ENCODE assay signal across 10 mouse cellular contexts in the genomic region with DNA sequence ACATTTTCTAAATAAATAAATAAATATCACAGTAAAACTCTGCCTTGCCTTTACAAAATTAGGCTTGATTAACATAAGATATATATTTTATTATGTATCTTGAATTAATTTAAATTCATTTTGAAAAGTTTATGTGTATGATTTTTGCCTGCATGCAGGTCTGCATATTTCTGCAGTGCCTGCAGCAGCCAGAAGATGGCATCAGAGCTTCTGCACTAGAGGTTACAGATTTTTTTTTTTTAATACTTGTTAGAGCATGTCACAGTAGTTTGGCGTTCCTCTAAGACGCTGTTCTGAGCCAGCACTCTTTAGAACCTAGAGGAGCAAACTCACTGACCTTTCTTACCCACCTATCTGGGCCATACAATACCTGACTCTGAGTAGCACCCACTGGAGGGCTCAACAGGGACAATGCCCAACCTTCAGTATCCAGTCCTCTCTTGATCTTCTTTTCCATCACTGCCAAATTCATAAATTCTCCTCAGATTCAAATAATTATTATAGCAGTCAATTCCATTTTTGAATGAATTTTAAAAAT. TPM values are rescaled to one million over a fixed set of nuclear protein-coding genes. Genes with fewer than 3 reads are reported as not detected.
DNase-seq lines count a peak whose midpoint lies in the region; ATAC-seq and TF ChIP-seq lines count a peak whose summit lies in the region.
"Had no signal": no experiment of that assay in that cellular context is flagged by ENCODE, and none has a peak within 500 bp of the region (broad histone marks: within the 10 kb centered on the region; RNA-seq: fewer than 3 reads in every experiment).

No protein-coding gene starts in this region.

- TF ChIP-seq POLR2A in MEL (IDR thresholded peaks at IDR 0.05; ENCODE audit: control insufficient read depth in 1 of 2, insufficient read depth in 1 of 2, low read depth in 1 of 2, low read length in 2 of 2, poor library complexity in 1 of 2): no peak

- no peaks in the 10 kb centered on the region for H3K4me1 ChIP-seq in intestine, embryonic 14.5 days (replicated peaks; ENCODE audit: control insufficient read depth, insufficient read depth, low read length)
- no peaks in the 10 kb centered on the region for H3K4me1 ChIP-seq in intestine, embryonic 15.5 days (replicated peaks)
- no peaks in the 10 kb centered on the region for H3K4me1 ChIP-seq in MEL (ENCODE audit: control insufficient read depth in 1 of 2, insufficient read depth in 2 of 2, low read length in 2 of 2)
- H3K4me1 ChIP-seq: embryonic facial prominence, embryonic 13.5 days; liver, embryonic 15.5 days had no signal

- H3K4me2 ChIP-seq in intestine, embryonic 14.5 days (ENCODE audit: low read length): no peak overlapping the region
- no peak overlapping the region for H3K4me2 ChIP-seq in intestine, embryonic 15.5 days (replicated peaks)
- H3K4me2 ChIP-seq: embryonic facial prominence, embryonic 13.5 days; liver, embryonic 15.5 days had no signal

- intact Hi-C loops in left cerebral cortex, postnatal 25 days (cut with DNase I): loop anchor here (2.0 to 5.0 kb wide), 3 partner anchors 89 to 1339 kb away; no protein-coding TSS in a partner anchor

- no peak for TF ChIP-seq EP300 in MEL (IDR thresholded peaks at IDR 0.05; ENCODE audit: low read depth in 1 of 2, low read length in 2 of 2)

- H3K36me3 ChIP-seq in intestine, embryonic 14.5 days (ENCODE audit: control insufficient read depth, insufficient read depth, low read length): no peaks in the 10 kb centered on the region
- no peaks in the 10 kb centered on the region for H3K36me3 ChIP-seq in intestine, embryonic 15.5 days
- no peaks in the 10 kb centered on the region for H3K36me3 ChIP-seq in MEL (ENCODE audit: control insufficient read depth in 1 of 2, insufficient read depth in 2 of 2, low read length in 2 of 2)
- H3K36me3 ChIP-seq: embryonic facial prominence, embryonic 13.5 days; liver, embryonic 15.5 days had no signal

- no peak overlapping the region for H3K4me3 ChIP-seq in intestine, embryonic 14.5 days (ENCODE audit: low read depth, low read length)
- no peak overlapping the region for H3K4me3 ChIP-seq in intestine, embryonic 15.5 days (replicated peaks)
- H3K4me3 ChIP-seq in MEL (ENCODE audit: control insufficient read depth in 1 of 2, insufficient read depth in 1 of 2, low read depth in 2 of 2, low read length in 2 of 2): no peak overlapping the region
- H3K4me3 ChIP-seq: embryonic facial prominence, embryonic 13.5 days; liver, embryonic 15.5 days had no signal

- peak; percentile 69 for TF ChIP-seq RAD21 in MEL (IDR thresholded peaks at IDR 0.05; ENCODE audit: low read depth, low read length)

- H3K79me2 ChIP-seq in MEL (ENCODE audit: control insufficient read depth, insufficient read depth, low read length, poor library complexity): no peaks in the 10 kb centered on the region

- DNase-seq in intestine, embryonic 14.5 days (ENCODE audit: low spot score): peak; percentile 66
- DNase-seq in MEL (ENCODE audit: low read depth, low spot score): peak; percentile 60
- DNase-seq in cerebellum, postnatal 36 days: peak; percentile 21 to 25
- DNase-seq in heart, postnatal 4 days: peak; percentile 73
- peak; percentile 48 to 60 for DNase-seq in left cerebral cortex, postnatal 25 days (ENCODE audit: low spot score in 2 of 2)
- peak; percentile 63 for DNase-seq in retina, embryonic 14.5 days (ENCODE audit: low spot score)
- DNase-seq in T-cell, adult 2 months (ENCODE audit: low spot score): no peak

- WGBS in intestine, embryonic 14.5 days: 18% methylated on average over 2 of the region's 2 CpGs
- 20% methylated on average over 2 of the region's 2 CpGs for WGBS in intestine, embryonic 15.5 days

- H3K27ac ChIP-seq in intestine, embryonic 14.5 days (ENCODE audit: low read depth): no peak overlapping the region
- no peak overlapping the region for H3K27ac ChIP-seq in intestine, embryonic 15.5 days
- no peak overlapping the region for H3K27ac ChIP-seq in MEL (ENCODE audit: control insufficient read depth, low read depth, low read length)
- H3K27ac ChIP-seq: embryonic facial prominence, embryonic 13.5 days; liver, embryonic 15.5 days had no signal

- no peak for ATAC-seq in intestine, embryonic 14.5 days (replicated peaks; ENCODE audit: low FRiP score, low TSS enrichment, low read depth)
- ATAC-seq in intestine, embryonic 15.5 days: no peak

- H3K9me3 ChIP-seq in intestine, embryonic 14.5 days (ENCODE audit: control insufficient read depth, low read length): no peaks in the 10 kb centered on the region
- H3K9me3 ChIP-seq in intestine, embryonic 15.5 days: no peaks in the 10 kb centered on the region
- H3K9me3 ChIP-seq in MEL (replicated peaks; ENCODE audit: insufficient read depth, low read length): no peaks in the 10 kb centered on the region
- H3K9me3 ChIP-seq: embryonic facial prominence, embryonic 13.5 days; liver, embryonic 15.5 days had no signal

- no peak overlapping the region for H3K9ac ChIP-seq in intestine, embryonic 14.5 days (ENCODE audit: low read length)
- no peak overlapping the region for H3K9ac ChIP-seq in intestine, embryonic 15.5 days
- no peak overlapping the region for H3K9ac ChIP-seq in MEL (ENCODE audit: control insufficient read depth, low read depth, low read length, poor library complexity, severe bottlenecking)
- H3K9ac ChIP-seq: embryonic facial prominence, embryonic 13.5 days; liver, embryonic 15.5 days had no signal

- no peaks in the 10 kb centered on the region for H3K27me3 ChIP-seq in intestine, embryonic 14.5 days (replicated peaks; ENCODE audit: control insufficient read depth, insufficient read depth, low read length)
- H3K27me3 ChIP-seq in intestine, embryonic 15.5 days (replicated peaks): no peaks in the 10 kb centered on the region
- H3K27me3 ChIP-seq in MEL (ENCODE audit: control insufficient read depth in 1 of 2, insufficient read depth in 2 of 2, low read length in 2 of 2): no peaks in the 10 kb centered on the region
- H3K27me3 ChIP-seq: embryonic facial prominence, embryonic 13.5 days; liver, embryonic 15.5 days had no signal

- TF ChIP-seq CTCF in MEL (IDR thresholded peaks at IDR 0.05 in 2 of 3, conservative IDR thresholded peaks at IDR 0.05 in 1 of 3; ENCODE audit: control insufficient read depth in 1 of 3, insufficient read depth in 1 of 3, low read depth in 2 of 3, low read length in 3 of 3, poor library complexity in 1 of 3, severe bottlenecking in 1 of 3): peak; percentile 40 to 69 (median 58)

TF ChIP-seq in MEL, 35 proteins besides CTCF, POLR2A, EP300 and RAD21:
- TF ChIP-seq ZNF384 (IDR thresholded peaks at IDR 0.05; ENCODE audit: low read depth, low read length) (peak; percentile 95), SMC3 (IDR thresholded peaks at IDR 0.05; ENCODE audit: low read depth, low read length) (peak; percentile 80), KAT2A (conservative IDR thresholded peaks at IDR 0.05; ENCODE audit: low read depth, low read length) (no peak)

RNA-seq across cellular contexts. Expression of a gene that starts 8.7 kb away (rescaled TPM):
- 4.5 and 6.3 TPM in 2 replicates for polyA plus RNA-seq in intestine, embryonic 14.5 days (2014; fragmentation: Nextera tagmentation; extraction: Ambion mirVana)
- polyA plus RNA-seq in intestine, embryonic 15.5 days (2015; fragmentation: Nextera tagmentation; extraction: Ambion mirVana): 4.1 and 4.8 TPM in 2 replicates
- not detected in 2 replicates for total RNA-seq in MEL (2012; rRNA removed)
- polyA plus RNA-seq in MEL (2012; ENCODE audit: insufficient read depth in 1 of 2, insufficient read length in 2 of 2, low read depth in 1 of 2, low replicate concordance in 2 of 2, missing spikeins in 1 of 2): not detected
- 1 to 10 TPM in 1 of 2 experiments, under 1 TPM in 1; 0.81 to 1.8 TPM for total RNA-seq in heart, postnatal 4 days (2021)
- total RNA-seq in left cerebral cortex, postnatal 25 days (2021): 10 to 100 TPM; 30.4 to 38.9 TPM

Comparison
In these comparisons a context has a peak if more than half of its experiments do, and no peak if none do; other contexts are left out.
1. RNA of a gene that starts 8.7 kb away (total RNA-seq): 30.4 to 38.9 TPM in left cerebral cortex, postnatal 25 days; 0.81 to 1.8 TPM in heart, postnatal 4 days and not detected in MEL; every median in the first group is over 10 times any median in the second.